Mouse (Mus musculus) lung, embryonic 14.5 days (tissue): ENCODE data around the gene L3mbtl1. TPM values are rescaled to one million over a fixed set of nuclear protein-coding genes. Genes with fewer than 3 reads are reported as not detected.
A peak's percentile ranks its signal among the peaks of the same experiment; 100 is the strongest.

Source experiments
- ATAC-seq: fragments of 200-750 bp; cut with Nextera tagmentation; 2 replicates; pipeline ENCODE4 v1.8.0; 2017; ENCODE audit warnings: mild to moderate bottlenecking, moderate TSS enrichment, moderate library complexity; ENCODE audit not compliant: insufficient read depth
- DNase-seq: peaks from one replicate; pipeline ENCODE4 v3.0.0-alpha.2; 2015
- H3K27ac ChIP-seq: fragments of 300-500 bp; sonication (generic); 2 replicates; pipeline ENCODE4 v1.5.1; 2014; ENCODE audit warnings: low read depth, mild to moderate bottlenecking, moderate library complexity
- H3K27me3 ChIP-seq: fragments of 300-500 bp; sonication (generic); 2 replicates; pipeline ENCODE4 v1.6.1; 2014; ENCODE audit warnings: low read length, control low read depth; ENCODE audit not compliant: insufficient read depth
- H3K36me3 ChIP-seq: fragments of 300-500 bp; sonication (generic); 2 replicates; pipeline ENCODE4 v1.6.1; 2014; ENCODE audit warnings: control low read depth; ENCODE audit not compliant: insufficient read depth
- H3K4me1 ChIP-seq: fragments of 300-500 bp; sonication (generic); 2 replicates; pipeline ENCODE4 v1.6.1; 2014; ENCODE audit warnings: antibody characterized with exemption, control low read depth; ENCODE audit not compliant: insufficient read depth
- H3K4me2 ChIP-seq: fragments of 300-500 bp; sonication (generic); 2 replicates; pipeline ENCODE4 v1.6.1; 2014; ENCODE audit warnings: mild to moderate bottlenecking
- H3K4me3 ChIP-seq: fragments of 300-500 bp; sonication (generic); 2 replicates; pipeline ENCODE4 v1.5.1; 2014; ENCODE audit warnings: low read depth, low read length
- H3K9ac ChIP-seq: fragments of 300-500 bp; sonication (generic); 2 replicates; pipeline ENCODE4 v1.6.1; 2014
- H3K9me3 ChIP-seq: fragments of 300-500 bp; sonication (generic); 2 replicates; pipeline ENCODE4 v1.6.1; 2016; ENCODE audit warnings: low read depth, low read length, control low read depth
- CTCF ChIP-seq: IDR thresholded peaks from 2 replicates; pipeline ENCODE4 v1.5.1; 2016; ENCODE audit warnings: antibody characterized with exemption, low read depth
- WGBS: fragments of 180-500 bp; shearing (Covaris S2); extraction: QIAGEN DNeasy Blood & Tissue Kit; methylation state at CpG from one replicate; pipeline ENCODE4 v1.1.7; 2014; 5-methylcytosine and 5-hydroxymethylcytosine counted together
- polyA plus RNA-seq: library from polyadenylated mRNA; unstranded; fragments of >200 nt; fragmentation: Nextera tagmentation; extraction: Ambion mirVana; gene quantifications from 2 replicates; pipeline ENCODE4 v1.2.1, GENCODE M21; 2014

Gene L3mbtl1
- polyA plus RNA-seq, 1 experiment from 2014 or later = 0.21 TPM

DNA sequence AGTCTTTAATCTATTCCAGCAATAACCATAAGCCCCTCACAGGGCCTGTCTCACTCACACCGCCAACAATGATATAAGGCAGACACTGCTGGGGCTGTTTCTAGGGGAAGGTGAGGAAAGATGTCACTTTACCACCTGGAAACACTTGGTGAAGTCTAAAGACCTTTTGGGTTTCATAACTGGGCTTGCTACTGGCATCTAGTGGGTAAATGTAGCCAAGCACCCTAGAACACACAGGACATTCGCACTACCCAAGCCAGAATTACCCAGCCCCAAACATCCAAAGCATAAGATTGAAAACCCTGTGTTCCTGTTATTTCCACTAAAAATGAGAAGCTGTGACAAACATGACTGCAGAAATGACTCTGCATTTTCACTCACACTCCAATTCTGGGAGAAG, 28.8 kb upstream of the L3mbtl1 start:
- WGBS = 52% methylated on average over 2 of the region's 2 CpGs
- no peaks in the 10 kb centered on the region for H3K27me3 ChIP-seq
- H3K9ac ChIP-seq = no peak overlapping the region
- no peak overlapping the region for H3K4me2 ChIP-seq
- ATAC-seq (no peak), DNase-seq (peak; percentile 33)
- H3K4me3 ChIP-seq = no peak overlapping the region
- H3K36me3 ChIP-seq = no peaks in the 10 kb centered on the region
- H3K4me1 ChIP-seq = no peaks in the 10 kb centered on the region
- no peaks in the 10 kb centered on the region for H3K9me3 ChIP-seq
- H3K27ac ChIP-seq = no peak overlapping the region
- peak; percentile 46 for TF ChIP-seq CTCF

DNA sequence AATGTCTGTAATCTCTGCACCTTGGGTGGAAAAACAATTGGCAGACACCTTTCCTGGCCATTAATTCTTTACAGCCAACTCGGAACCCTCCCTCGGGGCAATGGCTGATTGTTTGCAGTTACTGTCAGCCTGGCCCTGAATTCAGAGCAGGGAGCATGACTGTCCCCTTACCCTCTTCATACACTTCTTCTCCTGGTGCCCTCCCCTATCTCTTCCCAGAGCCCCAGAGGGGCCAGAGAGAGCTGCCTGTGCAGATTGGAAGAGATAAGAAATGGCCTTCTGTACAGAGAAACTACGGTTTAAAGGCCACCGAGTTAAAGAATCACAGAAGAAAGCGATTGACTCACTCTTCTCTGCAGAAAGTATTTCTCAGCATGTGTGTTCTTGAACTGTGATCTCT, 23.3 kb upstream of the L3mbtl1 start:
- no peaks in the 10 kb centered on the region for H3K36me3 ChIP-seq
- TF ChIP-seq CTCF = no peak
- H3K4me2 ChIP-seq = no peak overlapping the region
- no peaks in the 10 kb centered on the region for H3K27me3 ChIP-seq
- no peak overlapping the region for H3K4me3 ChIP-seq
- DNase-seq = no peak
- no peaks in the 10 kb centered on the region for H3K4me1 ChIP-seq
- WGBS = 49% methylated on average over 5 of the region's 5 CpGs
- no peak overlapping the region for H3K9ac ChIP-seq
- no peaks in the 10 kb centered on the region for H3K9me3 ChIP-seq
- ATAC-seq = no peak
- H3K27ac ChIP-seq = no peak overlapping the region

GRCm38 (mm10) chr2:162922183-162922582, 21.1 kb upstream of the L3mbtl1 start:
- Histone ChIP-seq H3K4me3 (no peak overlapping the region), H3K9ac (no peak overlapping the region), H3K4me2 (no peak overlapping the region), H3K9me3 (no peaks in the 10 kb centered on the region), H3K4me1 (no peaks in the 10 kb centered on the region), H3K27me3 (no peaks in the 10 kb centered on the region), H3K36me3 (no peaks in the 10 kb centered on the region), H3K27ac (no peak overlapping the region)
- peak; percentile 85 for TF ChIP-seq CTCF
- WGBS = 13% methylated on average over 6 of the region's 6 CpGs
- DNase-seq (peak; percentile 86), ATAC-seq (no peak)

- no peak for DNase-seq
- Histone ChIP-seq H3K27me3 (no peaks in the 10 kb centered on the region), H3K9ac (no peak overlapping the region), H3K4me3 (no peak overlapping the region), H3K9me3 (no peaks in the 10 kb centered on the region), H3K4me1 (no peaks in the 10 kb centered on the region), H3K27ac (no peak overlapping the region), H3K36me3 (no peaks in the 10 kb centered on the region), H3K4me2 (no peak overlapping the region)
- peak; percentile 48; the same call in 1 of the 2 replicates for ATAC-seq
- 67% methylated on average over 5 of the region's 5 CpGs for WGBS
- TF ChIP-seq CTCF = no peak
Observed at GRCm38 (mm10) chr2:162922834-162923233, 20.4 kb upstream of the L3mbtl1 start.

GRCm38 (mm10) chr2:162924126-162924525, 19.1 kb upstream of the L3mbtl1 start:
- no peak overlapping the region for H3K9ac ChIP-seq
- no peak for TF ChIP-seq CTCF
- H3K4me3 ChIP-seq = no peak overlapping the region
- H3K9me3 ChIP-seq = no peaks in the 10 kb centered on the region
- WGBS = 81% methylated on average over 5 of the region's 5 CpGs
- ATAC-seq (no peak), DNase-seq (no peak)
- no peak overlapping the region for H3K4me2 ChIP-seq
- no peaks in the 10 kb centered on the region for H3K27me3 ChIP-seq
- no peak overlapping the region for H3K27ac ChIP-seq
- H3K36me3 ChIP-seq = no peaks in the 10 kb centered on the region
- H3K4me1 ChIP-seq = no peaks in the 10 kb centered on the region

GRCm38 (mm10) chr2:162927918-162928585, 15.2 kb upstream of the L3mbtl1 start:
- H3K4me3 ChIP-seq = no peak overlapping the region
- H3K36me3 ChIP-seq = peaks cover 4% of the 10 kb centered on the region
- DNase-seq (no peak), ATAC-seq (no peak)
- no peak overlapping the region for H3K9ac ChIP-seq
- TF ChIP-seq CTCF = no peak
- no peaks in the 10 kb centered on the region for H3K9me3 ChIP-seq
- 50% methylated on average over 3 of the region's 3 CpGs for WGBS
- no peak overlapping the region for H3K27ac ChIP-seq
- peaks cover 4% of the 10 kb centered on the region for H3K27me3 ChIP-seq
- H3K4me2 ChIP-seq = no peak overlapping the region
- 0 out of 2 replicates have a peak, but pooled peaks cover 3% of the 10 kb centered on the region for H3K4me1 ChIP-seq

GRCm38 (mm10) chr2:162929704-162930103, 13.6 kb upstream of the L3mbtl1 start:
- H3K9me3 ChIP-seq = no peaks in the 10 kb centered on the region
- TF ChIP-seq CTCF = no peak
- H3K4me3 ChIP-seq = no peak overlapping the region
- no peak for ATAC-seq
- no peak for DNase-seq
- H3K36me3 ChIP-seq = peaks cover 20% of the 10 kb centered on the region
- H3K9ac ChIP-seq = no peak overlapping the region
- no peak overlapping the region for H3K27ac ChIP-seq
- H3K27me3 ChIP-seq = peaks cover 4% of the 10 kb centered on the region
- 23% methylated on average over 3 of the region's 3 CpGs for whole genome bisulfite sequencing
- peak overlapping the region; percentile 89; the same call in 1 of the 2 replicates for H3K4me2 ChIP-seq
- H3K4me1 ChIP-seq = 0 out of 2 replicates have a peak, but pooled peaks cover 3% of the 10 kb centered on the region
